ENCODE assay signal across 8 mouse cellular contexts in genomic region chr8:84902367-84902919, GRCm38 (mm10). TPM values are rescaled to one million over a fixed set of nuclear protein-coding genes. Genes with fewer than 3 reads are reported as not detected.
DNase-seq lines count a peak whose midpoint lies in the region; ATAC-seq and TF ChIP-seq lines count a peak whose summit lies in the region.

No protein-coding gene starts in this region.

- H3K27ac ChIP-seq in embryonic facial prominence, embryonic 14.5 days (replicated peaks; ENCODE audit: low read depth, low read length) = peak overlapping the region; percentile 59; the same call in 1 of the 2 replicates
- 0 out of 2 replicates have a peak overlapping the region, but pooled peaks have one; percentile 21 for H3K27ac ChIP-seq in limb, embryonic 11.5 days (replicated peaks; ENCODE audit: low read depth, low read length)
- H3K27ac ChIP-seq in neural tube, embryonic 14.5 days (ENCODE audit: low read depth, low read length) = no peak overlapping the region

- no peak; the same call in 1 of the 2 replicates for ATAC-seq in embryonic facial prominence, embryonic 14.5 days (ENCODE audit: low read depth)
- no peak for ATAC-seq in limb, embryonic 11.5 days (ENCODE audit: insufficient number of reproducible peaks, low FRiP score, low TSS enrichment, low read depth)
- ATAC-seq in neural tube, embryonic 14.5 days (ENCODE audit: low read depth) = no peak
- no peak for ATAC-seq in frontal cortex, adult (ENCODE audit: low TSS enrichment)

- no peaks in the 10 kb centered on the region for H3K36me3 ChIP-seq in embryonic facial prominence, embryonic 14.5 days (ENCODE audit: control insufficient read depth, insufficient read depth, low read length)
- no peaks in the 10 kb centered on the region for H3K36me3 ChIP-seq in limb, embryonic 11.5 days (ENCODE audit: control insufficient read depth, insufficient read depth, low read length)
- no peaks in the 10 kb centered on the region for H3K36me3 ChIP-seq in neural tube, embryonic 14.5 days (ENCODE audit: control insufficient read depth, insufficient read depth, low read length)

- no peak for DNase-seq in lung, adult 2 months
- no peak for DNase-seq in lung, adult 18-20 months
- peak; percentile 35 for DNase-seq in embryonic facial prominence, embryonic 14.5 days (ENCODE audit: low spot score)
- peak; percentile 58 for DNase-seq in limb, embryonic 11.5 days (ENCODE audit: low spot score)
- no peak for DNase-seq in right cerebral cortex, postnatal 25 days
- no peak for DNase-seq in layer of hippocampus, postnatal 36 days

- peak overlapping the region; percentile 83 for H3K4me3 ChIP-seq in lung, adult 2 months (replicated peaks; ENCODE audit: extremely low read depth, low read depth, low read length)
- H3K4me3 ChIP-seq in embryonic facial prominence, embryonic 14.5 days (ENCODE audit: low read depth, low read length) = peak overlapping the region; percentile 60
- H3K4me3 ChIP-seq in limb, embryonic 11.5 days (ENCODE audit: low read depth, low read length) = peak overlapping the region; percentile 64
- H3K4me3 ChIP-seq in neural tube, embryonic 14.5 days (ENCODE audit: low read depth, low read length) = peak overlapping the region; percentile 38

- peak overlapping the region; percentile 94 for H3K4me2 ChIP-seq in embryonic facial prominence, embryonic 14.5 days (ENCODE audit: low read depth, low read length)
- H3K4me2 ChIP-seq in limb, embryonic 11.5 days (ENCODE audit: low read depth, severe bottlenecking) = peak overlapping the region; percentile 97
- H3K4me2 ChIP-seq in neural tube, embryonic 14.5 days (ENCODE audit: low read depth, low read length) = peak overlapping the region; percentile 86

- H3K9ac ChIP-seq in embryonic facial prominence, embryonic 14.5 days (ENCODE audit: low read depth, low read length) = peak overlapping the region; percentile 77
- peak overlapping the region; percentile 78 for H3K9ac ChIP-seq in limb, embryonic 11.5 days (ENCODE audit: low read length)
- H3K9ac ChIP-seq in neural tube, embryonic 14.5 days (replicated peaks; ENCODE audit: low read depth, low read length) = peak overlapping the region; percentile 51; the same call in 1 of the 2 replicates

- peaks cover 3% of the 10 kb centered on the region; the same call in 1 of the 2 replicates for H3K4me1 ChIP-seq in lung, adult 2 months (ENCODE audit: control insufficient read depth, insufficient read depth, low read length)
- H3K4me1 ChIP-seq in embryonic facial prominence, embryonic 14.5 days (ENCODE audit: control insufficient read depth, insufficient read depth, low read length) = no peaks in the 10 kb centered on the region
- H3K4me1 ChIP-seq in limb, embryonic 11.5 days (ENCODE audit: control insufficient read depth, insufficient read depth, low read length) = peaks cover 8% of the 10 kb centered on the region; the same call in 1 of the 2 replicates
- H3K4me1 ChIP-seq in neural tube, embryonic 14.5 days (ENCODE audit: control insufficient read depth, insufficient read depth, low read length) = peaks cover 6% of the 10 kb centered on the region; the same call in 1 of the 2 replicates

- TF ChIP-seq POLR2A in lung, adult 2 months (IDR thresholded peaks at IDR 0.05; ENCODE audit: borderline replicate concordance, extremely low read depth, low read depth, low read length) = no peak

- H3K27me3 ChIP-seq in embryonic facial prominence, embryonic 14.5 days (replicated peaks; ENCODE audit: control insufficient read depth, insufficient read depth, low read length) = no peaks in the 10 kb centered on the region
- peaks cover 3% of the 10 kb centered on the region; the same call in 1 of the 2 replicates for H3K27me3 ChIP-seq in limb, embryonic 11.5 days (ENCODE audit: control insufficient read depth, insufficient read depth, low read length)
- no peaks in the 10 kb centered on the region for H3K27me3 ChIP-seq in neural tube, embryonic 14.5 days (ENCODE audit: control insufficient read depth, insufficient read depth, low read length)

- H3K9me3 ChIP-seq in embryonic facial prominence, embryonic 14.5 days (ENCODE audit: control insufficient read depth, low read length) = no peaks in the 10 kb centered on the region
- H3K9me3 ChIP-seq in limb, embryonic 11.5 days (ENCODE audit: control insufficient read depth, low read length) = no peaks in the 10 kb centered on the region
- no peaks in the 10 kb centered on the region for H3K9me3 ChIP-seq in neural tube, embryonic 14.5 days (ENCODE audit: control insufficient read depth, low read length)

- TF ChIP-seq CTCF in lung, adult 2 months (IDR thresholded peaks at IDR 0.05; ENCODE audit: insufficient read depth, low read length) = no peak

- 8% methylated on average over 24 of the region's 24 CpGs for WGBS in lung, adult 2 months
- 6% methylated on average over 17 of the region's 24 CpGs for WGBS in embryonic facial prominence, embryonic 14.5 days
- WGBS in limb, embryonic 11.5 days = 4% methylated on average over 24 of the region's 24 CpGs
- 2% methylated on average over 24 of the region's 24 CpGs for WGBS in neural tube, embryonic 14.5 days

RNA-seq across cellular contexts. Expression of gene Klf1, which starts 0.7 kb away (rescaled TPM):
- polyA plus RNA-seq in lung, adult 2 months (2012; rRNA removed) = 0.14 and 0.23 TPM in 2 replicates
- polyA plus RNA-seq in embryonic facial prominence, embryonic 14.5 days (2014; fragmentation: Nextera tagmentation; extraction: Ambion mirVana) = 2.1 and 2.2 TPM in 2 replicates
- polyA plus RNA-seq in limb, embryonic 11.5 days (2014; fragmentation: Nextera tagmentation; extraction: Ambion mirVana) = 9.1 and 11.0 TPM in 2 replicates
- 0.44 and 0.80 TPM in 2 replicates for polyA plus RNA-seq in neural tube, embryonic 14.5 days (2014; fragmentation: Nextera tagmentation; extraction: Ambion mirVana)
- total RNA-seq in layer of hippocampus, postnatal 36 days (2021) = under 1 TPM in 1 of 2 experiments, not detected in 1; 0.40 TPM

RNA-seq across cellular contexts. Expression of gene Dnase2a, which starts 5.9 kb away (rescaled TPM):
- 19.6 and 26.7 TPM in 2 replicates for polyA plus RNA-seq in lung, adult 2 months (2012; rRNA removed)
- 10.1 and 11.5 TPM in 2 replicates for polyA plus RNA-seq in embryonic facial prominence, embryonic 14.5 days (2014; fragmentation: Nextera tagmentation; extraction: Ambion mirVana)
- polyA plus RNA-seq in limb, embryonic 11.5 days (2014; fragmentation: Nextera tagmentation; extraction: Ambion mirVana) = 8.2 and 8.6 TPM in 2 replicates
- 5.0 and 5.3 TPM in 2 replicates for polyA plus RNA-seq in neural tube, embryonic 14.5 days (2014; fragmentation: Nextera tagmentation; extraction: Ambion mirVana)
- 1 to 10 TPM; 3.2 to 3.9 TPM for total RNA-seq in layer of hippocampus, postnatal 36 days (2021)

RNA-seq across cellular contexts. Expression of gene Gcdh, which starts 8.7 kb away (rescaled TPM):
- 65.8 and 75.3 TPM in 2 replicates for polyA plus RNA-seq in lung, adult 2 months (2012; rRNA removed)
- 27.3 and 33.2 TPM in 2 replicates for polyA plus RNA-seq in embryonic facial prominence, embryonic 14.5 days (2014; fragmentation: Nextera tagmentation; extraction: Ambion mirVana)
- polyA plus RNA-seq in limb, embryonic 11.5 days (2014; fragmentation: Nextera tagmentation; extraction: Ambion mirVana) = 42.1 and 43.3 TPM in 2 replicates
- 33.5 and 34.2 TPM in 2 replicates for polyA plus RNA-seq in neural tube, embryonic 14.5 days (2014; fragmentation: Nextera tagmentation; extraction: Ambion mirVana)
- 10 to 100 TPM; 39.5 to 46.3 TPM for total RNA-seq in layer of hippocampus, postnatal 36 days (2021)

RNA-seq across cellular contexts. Expression of gene Syce2, which starts 30.5 kb away (rescaled TPM):
- polyA plus RNA-seq in lung, adult 2 months (2012; rRNA removed) = 1.5 and 1.8 TPM in 2 replicates
- 68.5 and 71.8 TPM in 2 replicates for polyA plus RNA-seq in embryonic facial prominence, embryonic 14.5 days (2014; fragmentation: Nextera tagmentation; extraction: Ambion mirVana)
- polyA plus RNA-seq in limb, embryonic 11.5 days (2014; fragmentation: Nextera tagmentation; extraction: Ambion mirVana) = 86.5 and 89.0 TPM in 2 replicates
- polyA plus RNA-seq in neural tube, embryonic 14.5 days (2014; fragmentation: Nextera tagmentation; extraction: Ambion mirVana) = 14.2 and 24.5 TPM in 2 replicates
- 10 to 100 TPM; 16.1 to 19.7 TPM for total RNA-seq in layer of hippocampus, postnatal 36 days (2021)

RNA-seq across cellular contexts. Expression of gene Mast1, which starts 34.7 kb away (rescaled TPM):
- 0.34 and 0.41 TPM in 2 replicates for polyA plus RNA-seq in lung, adult 2 months (2012; rRNA removed)
- 3.4 and 3.6 TPM in 2 replicates for polyA plus RNA-seq in embryonic facial prominence, embryonic 14.5 days (2014; fragmentation: Nextera tagmentation; extraction: Ambion mirVana)
- 0.17 and 0.71 TPM in 2 replicates for polyA plus RNA-seq in limb, embryonic 11.5 days (2014; fragmentation: Nextera tagmentation; extraction: Ambion mirVana)
- 75.6 and 79.8 TPM in 2 replicates for polyA plus RNA-seq in neural tube, embryonic 14.5 days (2014; fragmentation: Nextera tagmentation; extraction: Ambion mirVana)
- total RNA-seq in layer of hippocampus, postnatal 36 days (2021) = 10 to 100 TPM; 79.5 TPM

Comparison
In these comparisons a context has a peak if more than half of its experiments do, and no peak if none do; other contexts are left out.
1. DNase-seq: peak in embryonic facial prominence, embryonic 14.5 days (single experiment) and limb, embryonic 11.5 days (single experiment); none in lung, adult 2 months (single experiment), lung, adult 18-20 months (0 of 2), right cerebral cortex, postnatal 25 days (single experiment) and layer of hippocampus, postnatal 36 days (0 of 2).
2. Peak in every context shown above with its lines, with median percentiles within 50 percentile points of each other: H3K4me3 ChIP-seq, H3K4me2 ChIP-seq and H3K9ac ChIP-seq.